Mouse (Mus musculus): Measurements from ENCODE around the gene 4930455H04Rik. TPM values are rescaled to one million over a fixed set of nuclear protein-coding genes. Genes with fewer than 3 reads are reported as not detected.

Gene 4930455H04Rik
- not detected in 2 replicates for polyA plus RNA-seq (2014; fragmentation: Nextera tagmentation; extraction: Ambion mirVana)

GRCm38 (mm10) chr3:116967967-116968366 is at the start of gene 4930455H04Rik:
TSS of gene 4930455H04Rik (plus strand) at chr3:116968267.
- peak within 1 kb of the TSS; percentile 27; the same call in 1 of the 2 replicates for H3K27ac ChIP-seq (ENCODE audit: low read length)
- no peak for ATAC-seq (ENCODE audit: insufficient number of reproducible peaks, insufficient read depth, low FRiP score, low read depth)
- WGBS = 58% methylated on average over 4 of the region's 4 CpGs
- 0 out of 2 replicates have a peak, but pooled peaks cover 6% of the 10 kb centered on the region for H3K4me1 ChIP-seq (ENCODE audit: control insufficient read depth, insufficient read depth, low read length)
- peak within 1 kb of the TSS; percentile 38; the same call in 1 of the 2 replicates for H3K9ac ChIP-seq (replicated peaks; ENCODE audit: low read depth, low read length)
- peak within 1 kb of the TSS; percentile 73 for H3K4me2 ChIP-seq (replicated peaks; ENCODE audit: low read depth, low read length)
- no peaks in the 10 kb centered on the region for H3K9me3 ChIP-seq (ENCODE audit: control insufficient read depth, low read depth, low read length)
- H3K36me3 ChIP-seq (ENCODE audit: control insufficient read depth, insufficient read depth, low read length) = no peaks in the 10 kb centered on the region
- no peaks in the 10 kb centered on the region for H3K27me3 ChIP-seq (ENCODE audit: control insufficient read depth, insufficient read depth, low read length)
- H3K4me3 ChIP-seq (ENCODE audit: low read depth, low read length) = peak within 1 kb of the TSS; percentile 34

GRCm38 (mm10) chr3:116921535-116921934 is 46.5 kb upstream of the 4930455H04Rik start:
- H3K4me1 ChIP-seq (ENCODE audit: control insufficient read depth, insufficient read depth, low read length) = no peaks in the 10 kb centered on the region
- H3K27me3 ChIP-seq (ENCODE audit: control insufficient read depth, insufficient read depth, low read length) = no peaks in the 10 kb centered on the region
- WGBS = 82% methylated on average over 3 of the region's 3 CpGs
- no peak overlapping the region for H3K4me2 ChIP-seq (replicated peaks; ENCODE audit: low read depth, low read length)
- no peak overlapping the region for H3K9ac ChIP-seq (replicated peaks; ENCODE audit: low read depth, low read length)
- H3K36me3 ChIP-seq (ENCODE audit: control insufficient read depth, insufficient read depth, low read length) = no peaks in the 10 kb centered on the region
- no peak overlapping the region for H3K27ac ChIP-seq (ENCODE audit: low read length)
- no peaks in the 10 kb centered on the region for H3K9me3 ChIP-seq (ENCODE audit: control insufficient read depth, low read depth, low read length)
- H3K4me3 ChIP-seq (ENCODE audit: low read depth, low read length) = no peak overlapping the region
- ATAC-seq (ENCODE audit: insufficient number of reproducible peaks, insufficient read depth, low FRiP score, low read depth) = no peak

- Histone ChIP-seq H3K4me2 (replicated peaks; ENCODE audit: low read depth, low read length) (no peak overlapping the region), H3K27ac (ENCODE audit: low read length) (no peak overlapping the region)
- 43% methylated on average over 12 of the region's 12 CpGs for WGBS
Measured at GRCm38 (mm10) chr3:116923042-116923441, 45.0 kb upstream of the 4930455H04Rik start.

GRCm38 (mm10) chr3:116928994-116929393 is 39.1 kb upstream of the 4930455H04Rik start:
- H3K27me3 ChIP-seq (ENCODE audit: control insufficient read depth, insufficient read depth, low read length) = no peaks in the 10 kb centered on the region
- no peak overlapping the region for H3K9ac ChIP-seq (replicated peaks; ENCODE audit: low read depth, low read length)
- no peak overlapping the region for H3K4me2 ChIP-seq (replicated peaks; ENCODE audit: low read depth, low read length)
- ATAC-seq (ENCODE audit: insufficient number of reproducible peaks, insufficient read depth, low FRiP score, low read depth) = no peak
- H3K36me3 ChIP-seq (ENCODE audit: control insufficient read depth, insufficient read depth, low read length) = no peaks in the 10 kb centered on the region
- H3K27ac ChIP-seq (ENCODE audit: low read length) = no peak overlapping the region
- no peaks in the 10 kb centered on the region for H3K9me3 ChIP-seq (ENCODE audit: control insufficient read depth, low read depth, low read length)
- H3K4me1 ChIP-seq (ENCODE audit: control insufficient read depth, insufficient read depth, low read length) = no peaks in the 10 kb centered on the region
- 79% methylated on average over 4 of the region's 4 CpGs for WGBS
- no peak overlapping the region for H3K4me3 ChIP-seq (ENCODE audit: low read depth, low read length)

More at GRCm38 (mm10) chr3:116923042-116923441, 45.0 kb upstream of the 4930455H04Rik start:
- H3K4me1 ChIP-seq (ENCODE audit: control insufficient read depth, insufficient read depth, low read length) = no peaks in the 10 kb centered on the region
- H3K36me3 ChIP-seq (ENCODE audit: control insufficient read depth, insufficient read depth, low read length) = no peaks in the 10 kb centered on the region
- no peak overlapping the region for H3K4me3 ChIP-seq (ENCODE audit: low read depth, low read length)
- no peak for ATAC-seq (ENCODE audit: insufficient number of reproducible peaks, insufficient read depth, low FRiP score, low read depth)
- no peak overlapping the region for H3K9ac ChIP-seq (replicated peaks; ENCODE audit: low read depth, low read length)
- H3K27me3 ChIP-seq (ENCODE audit: control insufficient read depth, insufficient read depth, low read length) = no peaks in the 10 kb centered on the region
- H3K9me3 ChIP-seq (ENCODE audit: control insufficient read depth, low read depth, low read length) = no peaks in the 10 kb centered on the region

- no peak for ATAC-seq (ENCODE audit: insufficient number of reproducible peaks, insufficient read depth, low FRiP score, low read depth)
- no peak overlapping the region for H3K4me2 ChIP-seq (replicated peaks; ENCODE audit: low read depth, low read length)
- H3K9ac ChIP-seq (replicated peaks; ENCODE audit: low read depth, low read length) = no peak overlapping the region
- H3K4me1 ChIP-seq (ENCODE audit: control insufficient read depth, insufficient read depth, low read length) = no peaks in the 10 kb centered on the region
- 49% methylated on average over 1 of the region's 1 CpGs for WGBS
- no peak overlapping the region for H3K4me3 ChIP-seq (ENCODE audit: low read depth, low read length)
- no peaks in the 10 kb centered on the region for H3K9me3 ChIP-seq (ENCODE audit: control insufficient read depth, low read depth, low read length)
- H3K36me3 ChIP-seq (ENCODE audit: control insufficient read depth, insufficient read depth, low read length) = no peaks in the 10 kb centered on the region
- no peak overlapping the region for H3K27ac ChIP-seq (ENCODE audit: low read length)
- no peaks in the 10 kb centered on the region for H3K27me3 ChIP-seq (ENCODE audit: control insufficient read depth, insufficient read depth, low read length)
Measured at GRCm38 (mm10) chr3:116933158-116933557, 34.9 kb upstream of the 4930455H04Rik start.

GRCm38 (mm10) chr3:116936934-116937691 is 31.0 kb upstream of the 4930455H04Rik start:
- no peak for ATAC-seq (ENCODE audit: insufficient number of reproducible peaks, insufficient read depth, low FRiP score, low read depth)
- H3K4me3 ChIP-seq (ENCODE audit: low read depth, low read length) = no peak overlapping the region
- H3K9me3 ChIP-seq (ENCODE audit: control insufficient read depth, low read depth, low read length) = no peaks in the 10 kb centered on the region
- WGBS = 65% methylated on average over 4 of the region's 4 CpGs
- no peak overlapping the region for H3K27ac ChIP-seq (ENCODE audit: low read length)
- H3K4me1 ChIP-seq (ENCODE audit: control insufficient read depth, insufficient read depth, low read length) = no peaks in the 10 kb centered on the region
- H3K36me3 ChIP-seq (ENCODE audit: control insufficient read depth, insufficient read depth, low read length) = no peaks in the 10 kb centered on the region
- no peaks in the 10 kb centered on the region for H3K27me3 ChIP-seq (ENCODE audit: control insufficient read depth, insufficient read depth, low read length)
- H3K4me2 ChIP-seq (replicated peaks; ENCODE audit: low read depth, low read length) = no peak overlapping the region
- H3K9ac ChIP-seq (replicated peaks; ENCODE audit: low read depth, low read length) = no peak overlapping the region

- Histone ChIP-seq H3K27me3 (ENCODE audit: control insufficient read depth, insufficient read depth, low read length) (no peaks in the 10 kb centered on the region), H3K36me3 (ENCODE audit: control insufficient read depth, insufficient read depth, low read length) (no peaks in the 10 kb centered on the region), H3K9ac (replicated peaks; ENCODE audit: low read depth, low read length) (no peak overlapping the region), H3K4me1 (ENCODE audit: control insufficient read depth, insufficient read depth, low read length) (no peaks in the 10 kb centered on the region), H3K4me2 (replicated peaks; ENCODE audit: low read depth, low read length) (no peak overlapping the region), H3K27ac (ENCODE audit: low read length) (no peak overlapping the region), H3K9me3 (ENCODE audit: control insufficient read depth, low read depth, low read length) (no peaks in the 10 kb centered on the region), H3K4me3 (ENCODE audit: low read depth, low read length) (no peak overlapping the region)
- ATAC-seq (ENCODE audit: insufficient number of reproducible peaks, insufficient read depth, low FRiP score, low read depth) = no peak
- WGBS = 73% methylated on average over 10 of the region's 10 CpGs
Measured at GRCm38 (mm10) chr3:116940804-116941558, 27.1 kb upstream of the 4930455H04Rik start.

- Histone ChIP-seq H3K4me3 (ENCODE audit: low read depth, low read length) (no peak overlapping the region), H3K27ac (ENCODE audit: low read length) (no peak overlapping the region), H3K4me2 (replicated peaks; ENCODE audit: low read depth, low read length) (no peak overlapping the region), H3K4me1 (ENCODE audit: control insufficient read depth, insufficient read depth, low read length) (no peaks in the 10 kb centered on the region), H3K9me3 (ENCODE audit: control insufficient read depth, low read depth, low read length) (no peaks in the 10 kb centered on the region), H3K36me3 (ENCODE audit: control insufficient read depth, insufficient read depth, low read length) (no peaks in the 10 kb centered on the region), H3K9ac (replicated peaks; ENCODE audit: low read depth, low read length) (no peak overlapping the region), H3K27me3 (ENCODE audit: control insufficient read depth, insufficient read depth, low read length) (no peaks in the 10 kb centered on the region)
- ATAC-seq (ENCODE audit: insufficient number of reproducible peaks, insufficient read depth, low FRiP score, low read depth) = no peak
- WGBS = 86% methylated on average over 1 of the region's 1 CpGs
Measured at GRCm38 (mm10) chr3:116941559-116942117, 26.4 kb upstream of the 4930455H04Rik start.

Measured in stomach, embryonic 14.5 days (tissue).